Mouse (Mus musculus) midbrain, postnatal 0 days (tissue): Measurements from ENCODE around the gene Rbm4b. TPM values are rescaled to one million over a fixed set of nuclear protein-coding genes. Genes with fewer than 3 reads are reported as not detected.

Source experiments
- ATAC-seq: fragments of 200-750 bp; cut with Nextera tagmentation; 2 replicates; pipeline ENCODE4 v1.8.0; 2017; ENCODE audit warnings: moderate number of reproducible peaks, mild to moderate bottlenecking, moderate TSS enrichment, moderate library complexity; ENCODE audit not compliant: low FRiP score
- DNase-seq: peaks from one replicate; pipeline ENCODE4 v3.0.0-alpha.2; 2015; ENCODE audit warnings: low spot score
- H3K27ac ChIP-seq: fragments of 300-500 bp; sonication (generic); 2 replicates; pipeline ENCODE4 v1.5.1; 2014; ENCODE audit warnings: low read depth, mild to moderate bottlenecking, low read length, mixed read lengths
- H3K27me3 ChIP-seq: fragments of 300-500 bp; sonication (generic); 2 replicates; pipeline ENCODE4 v1.6.1; 2014; ENCODE audit warnings: low read length, control low read depth, mixed read lengths; ENCODE audit not compliant: insufficient read depth
- H3K36me3 ChIP-seq: fragments of 300-500 bp; sonication (generic); 2 replicates; pipeline ENCODE4 v1.6.1; 2014; ENCODE audit warnings: low read length, control low read depth, mixed read lengths; ENCODE audit not compliant: insufficient read depth
- H3K4me1 ChIP-seq: fragments of 300-500 bp; sonication (generic); 2 replicates; pipeline ENCODE4 v1.6.1; 2014; ENCODE audit warnings: mild to moderate bottlenecking, control low read depth, antibody characterized with exemption, low read length, mixed read lengths; ENCODE audit not compliant: insufficient read depth
- H3K4me2 ChIP-seq: fragments of 300-500 bp; sonication (generic); 2 replicates; pipeline ENCODE4 v1.6.1; 2014; ENCODE audit warnings: low read depth, mild to moderate bottlenecking, low read length, mixed read lengths; ENCODE audit not compliant: poor library complexity, severe bottlenecking
- H3K4me3 ChIP-seq: fragments of 300-500 bp; sonication (generic); 2 replicates; pipeline ENCODE4 v1.5.1; 2014; ENCODE audit warnings: low read depth, mild to moderate bottlenecking, low read length, moderate library complexity
- H3K9ac ChIP-seq: fragments of 300-500 bp; sonication (generic); replicated peaks from 2 replicates; pipeline ENCODE4 v1.6.1; 2014; ENCODE audit warnings: mild to moderate bottlenecking, low read length, moderate library complexity, mixed read lengths; ENCODE audit not compliant: poor library complexity, severe bottlenecking
- H3K9me3 ChIP-seq: fragments of 300-500 bp; sonication (generic); 2 replicates; pipeline ENCODE4 v1.6.1; 2016; ENCODE audit warnings: low read length, control low read depth
- CTCF ChIP-seq: IDR thresholded peaks from 2 replicates; pipeline ENCODE4 v1.5.1; 2016; ENCODE audit warnings: antibody characterized with exemption, mild to moderate bottlenecking
- WGBS: fragments of 180-500 bp; shearing (Covaris S2); extraction: QIAGEN DNeasy Blood & Tissue Kit; methylation state at CpG from one replicate; pipeline ENCODE4 v1.1.7; 2014; 5-methylcytosine and 5-hydroxymethylcytosine counted together
- polyA plus RNA-seq: library from polyadenylated mRNA; unstranded; fragments of >200 nt; fragmentation: Nextera tagmentation; extraction: Ambion mirVana; gene quantifications from 2 replicates; pipeline ENCODE4 v1.2.1, GENCODE M21; 2015
- total RNA-seq: library from RNA; depleted of rRNA; stranded (reverse); fragments of >200 nt; gene quantifications from 2 replicates; pipeline ENCODE4 v1.2.3, GENCODE M21; 2014

The Rbm4b gene
- total and polyA plus RNA-seq, 2 experiments from 2014 or later, result 63.2 to 89.7 TPM

GRCm38 (mm10) chr19:4720112-4720511 lies 36.2 kb upstream of the Rbm4b start:
- Histone ChIP-seq H3K27ac (no peak overlapping the region), H3K9me3 (no peaks in the 10 kb centered on the region), H3K9ac (no peak overlapping the region), H3K36me3 (peaks cover 27% of the 10 kb centered on the region), H3K4me1 (no peaks in the 10 kb centered on the region), H3K4me2 (no peak overlapping the region), H3K27me3 (no peaks in the 10 kb centered on the region), H3K4me3 (no peak overlapping the region)
- WGBS, result 84% methylated on average over 15 of the region's 15 CpGs
- ATAC-seq, result no peak
- no peak for TF ChIP-seq CTCF
- DNase-seq, result no peak

DNA sequence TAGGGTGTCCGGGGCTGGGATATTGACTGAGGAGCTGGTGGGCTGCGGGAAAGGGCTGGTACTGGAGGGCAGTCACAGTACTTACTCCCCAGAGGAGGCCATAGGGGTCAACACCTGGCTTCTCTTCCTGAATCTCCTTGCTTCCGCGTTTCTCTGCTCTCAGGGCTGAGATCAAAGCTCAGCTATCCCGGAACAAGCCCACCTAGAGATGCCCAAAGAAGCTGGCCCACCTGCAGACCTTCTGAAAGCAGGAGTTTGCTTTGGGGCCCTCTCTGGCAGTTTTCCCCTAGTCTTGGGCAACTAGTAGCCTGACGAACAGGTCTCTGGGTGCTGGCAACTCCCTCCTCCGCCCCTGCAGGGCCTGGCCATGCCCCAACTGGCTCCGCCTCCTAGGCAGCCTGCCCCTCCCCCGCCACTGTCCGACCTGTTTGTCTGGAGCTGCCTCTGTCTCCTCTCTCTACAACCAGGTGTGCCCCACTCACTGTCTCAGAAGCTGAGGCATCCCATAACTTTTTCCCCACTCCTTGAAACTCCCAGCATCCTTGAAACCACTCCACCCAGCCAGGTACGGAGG lies 35.5 kb upstream of the Rbm4b start:
- Histone ChIP-seq H3K9ac (no peak overlapping the region), H3K4me2 (no peak overlapping the region), H3K36me3 (peaks cover 27% of the 10 kb centered on the region), H3K27me3 (no peaks in the 10 kb centered on the region), H3K9me3 (no peaks in the 10 kb centered on the region), H3K4me1 (no peaks in the 10 kb centered on the region), H3K4me3 (no peak overlapping the region), H3K27ac (no peak overlapping the region)
- ATAC-seq (no peak), DNase-seq (no peak)
- TF ChIP-seq CTCF, result no peak
- WGBS, result 20% methylated on average over 10 of the region's 11 CpGs

- Histone ChIP-seq H3K4me3 (no peak overlapping the region), H3K27ac (no peak overlapping the region), H3K27me3 (no peaks in the 10 kb centered on the region), H3K4me2 (no peak overlapping the region), H3K9me3 (no peaks in the 10 kb centered on the region), H3K9ac (no peak overlapping the region), H3K4me1 (no peaks in the 10 kb centered on the region), H3K36me3 (peaks cover 70% of the 10 kb centered on the region)
- 89% methylated on average over 9 of the region's 9 CpGs for WGBS
- DNase-seq (no peak), ATAC-seq (no peak)
- TF ChIP-seq CTCF, result no peak
Observed at GRCm38 (mm10) chr19:4729186-4729585, 27.1 kb upstream of the Rbm4b start.

GRCm38 (mm10) chr19:4733052-4733451 lies 23.2 kb upstream of the Rbm4b start:
- 91% methylated on average over 3 of the region's 3 CpGs for WGBS
- Histone ChIP-seq H3K4me2 (no peak overlapping the region), H3K4me3 (no peak overlapping the region), H3K36me3 (peaks cover 70% of the 10 kb centered on the region), H3K9me3 (no peaks in the 10 kb centered on the region), H3K27me3 (no peaks in the 10 kb centered on the region), H3K4me1 (no peaks in the 10 kb centered on the region), H3K9ac (no peak overlapping the region), H3K27ac (no peak overlapping the region)
- TF ChIP-seq CTCF, result no peak
- no peak for DNase-seq
- ATAC-seq, result no peak

- ATAC-seq (no peak), DNase-seq (no peak)
- H3K4me1 ChIP-seq, result no peaks in the 10 kb centered on the region
- H3K27ac ChIP-seq, result no peak overlapping the region
- no peak overlapping the region for H3K9ac ChIP-seq
- H3K4me2 ChIP-seq, result no peak overlapping the region
- H3K9me3 ChIP-seq, result no peaks in the 10 kb centered on the region
- 95% methylated on average over 13 of the region's 13 CpGs for WGBS
- H3K4me3 ChIP-seq, result no peak overlapping the region
- TF ChIP-seq CTCF, result no peak
- peaks cover 75% of the 10 kb centered on the region for H3K36me3 ChIP-seq
- no peaks in the 10 kb centered on the region for H3K27me3 ChIP-seq
Observed at GRCm38 (mm10) chr19:4737866-4738265, 18.4 kb upstream of the Rbm4b start.

- no peak overlapping the region for H3K27ac ChIP-seq
- no peak overlapping the region for H3K9ac ChIP-seq
- H3K4me2 ChIP-seq, result no peak overlapping the region
- H3K4me1 ChIP-seq, result no peaks in the 10 kb centered on the region
- peaks cover 69% of the 10 kb centered on the region for H3K36me3 ChIP-seq
- DNase-seq (no peak), ATAC-seq (no peak)
- no peak overlapping the region for H3K4me3 ChIP-seq
- H3K27me3 ChIP-seq, result no peaks in the 10 kb centered on the region
- no peaks in the 10 kb centered on the region for H3K9me3 ChIP-seq
- 90% methylated on average over 11 of the region's 11 CpGs for WGBS
- TF ChIP-seq CTCF, result no peak
Observed at GRCm38 (mm10) chr19:4739053-4739452, 17.2 kb upstream of the Rbm4b start.
